Comparison of ENCODE assay signal across 13 mouse cellular contexts in genomic region chr12:55486923-55487674, GRCm38 (mm10). TPM values are rescaled to one million over a fixed set of nuclear protein-coding genes. Genes with fewer than 3 reads are reported as not detected.
DNase-seq lines count a peak whose midpoint lies in the region; ATAC-seq and TF ChIP-seq lines count a peak whose summit lies in the region.
"Had no signal": no experiment of that assay in that cellular context is flagged by ENCODE, and none has a peak within 500 bp of the region (broad histone marks: within the 10 kb centered on the region; RNA-seq: fewer than 3 reads in every experiment).

No protein-coding gene starts in this region.

- H3K9ac ChIP-seq in heart, embryonic 12.5 days = no peak overlapping the region
- H3K9ac ChIP-seq in liver, postnatal 0 days (replicated peaks) = no peak overlapping the region
- no peak overlapping the region for H3K9ac ChIP-seq in liver, embryonic 11.5 days (ENCODE audit: low read depth, low read length)

- H3K4me3 ChIP-seq in heart, embryonic 12.5 days = no peak overlapping the region
- H3K4me3 ChIP-seq in liver, postnatal 0 days (ENCODE audit: low read depth, low read length) = no peak overlapping the region
- no peak overlapping the region for H3K4me3 ChIP-seq in liver, embryonic 11.5 days (ENCODE audit: low read depth, low read length)
- H3K4me3 ChIP-seq in brown adipose tissue, adult 24 weeks (ENCODE audit: insufficient read depth, low read depth, low read length) = no peak overlapping the region
- H3K4me3 ChIP-seq: midbrain, embryonic 10.5 days had no signal

- H3K36me3 ChIP-seq in heart, embryonic 12.5 days = peaks cover 50% of the 10 kb centered on the region
- peaks cover 43% of the 10 kb centered on the region for H3K36me3 ChIP-seq in liver, postnatal 0 days (replicated peaks; ENCODE audit: insufficient read depth, low read length)
- peaks cover 7% of the 10 kb centered on the region; the same call in 1 of the 2 replicates for H3K36me3 ChIP-seq in liver, embryonic 11.5 days (ENCODE audit: control insufficient read depth, insufficient read depth, low read length)

- H3K27ac ChIP-seq in heart, embryonic 12.5 days (ENCODE audit: poor library complexity, severe bottlenecking) = no peak overlapping the region
- peak overlapping the region; percentile 77; the same call in 1 of the 2 replicates for H3K27ac ChIP-seq in liver, postnatal 0 days (ENCODE audit: low read depth)
- no peak overlapping the region for H3K27ac ChIP-seq in liver, embryonic 11.5 days (ENCODE audit: low read depth, low read length)
- peak overlapping the region; percentile 80 for H3K27ac ChIP-seq in brown adipose tissue, adult 24 weeks (replicated peaks; ENCODE audit: low read depth, low read length)
- H3K27ac ChIP-seq: midbrain, embryonic 10.5 days had no signal

- H3K9me3 ChIP-seq in heart, embryonic 12.5 days (replicated peaks) = no peaks in the 10 kb centered on the region
- no peaks in the 10 kb centered on the region for H3K9me3 ChIP-seq in liver, postnatal 0 days (ENCODE audit: low read length)
- no peaks in the 10 kb centered on the region for H3K9me3 ChIP-seq in liver, embryonic 11.5 days (ENCODE audit: control insufficient read depth, low read length)
- H3K9me3 ChIP-seq: midbrain, embryonic 10.5 days had no signal

- ATAC-seq in heart, embryonic 12.5 days (ENCODE audit: insufficient number of reproducible peaks, low FRiP score) = no peak
- ATAC-seq in liver, postnatal 0 days = no peak
- ATAC-seq in liver, embryonic 11.5 days (replicated peaks; ENCODE audit: low FRiP score) = no peak
- ATAC-seq: activated CD4-positive, CD25-positive, alpha-beta regulatory T cell, adult 4 months had no signal

- WGBS in heart, embryonic 12.5 days = 66% methylated on average over 18 of the region's 18 CpGs
- 65% methylated on average over 18 of the region's 18 CpGs for WGBS in liver, postnatal 0 days (ENCODE audit: insufficient replicate concordance)
- WGBS in liver, embryonic 11.5 days = 70% methylated on average over 18 of the region's 18 CpGs

- TF ChIP-seq EP300 in liver, postnatal 0 days (IDR thresholded peaks at IDR 0.05; ENCODE audit: low read depth) = no peak

- no peaks in the 10 kb centered on the region for H3K27me3 ChIP-seq in heart, embryonic 12.5 days (replicated peaks)
- no peaks in the 10 kb centered on the region for H3K27me3 ChIP-seq in liver, postnatal 0 days (ENCODE audit: insufficient read depth, low read length)
- H3K27me3 ChIP-seq in liver, embryonic 11.5 days (replicated peaks; ENCODE audit: control insufficient read depth, insufficient read depth, low read length) = no peaks in the 10 kb centered on the region

- no peak overlapping the region for H3K4me2 ChIP-seq in heart, embryonic 12.5 days
- H3K4me2 ChIP-seq in liver, postnatal 0 days (ENCODE audit: low read depth, low read length) = no peak overlapping the region
- no peak overlapping the region for H3K4me2 ChIP-seq in liver, embryonic 11.5 days

- peaks cover 14% of the 10 kb centered on the region for H3K4me1 ChIP-seq in heart, embryonic 12.5 days (replicated peaks)
- peaks cover 23% of the 10 kb centered on the region for H3K4me1 ChIP-seq in liver, postnatal 0 days (ENCODE audit: insufficient read depth)
- H3K4me1 ChIP-seq in liver, embryonic 11.5 days (replicated peaks; ENCODE audit: control insufficient read depth, insufficient read depth, low read length) = peaks cover 8% of the 10 kb centered on the region
- peaks cover 28% of the 10 kb centered on the region for H3K4me1 ChIP-seq in brown adipose tissue, adult 24 weeks (ENCODE audit: control insufficient read depth, insufficient read depth, insufficient read length, low read length)

- no peak for TF ChIP-seq CTCF in liver, postnatal 0 days (IDR thresholded peaks at IDR 0.05; ENCODE audit: low read depth)

- peak; percentile 36 to 53 for DNase-seq in heart, adult 18-20 months
- no peak for DNase-seq in liver, postnatal 0 days
- DNase-seq in liver, embryonic 11.5 days (ENCODE audit: low spot score) = no peak
- DNase-seq in kidney, postnatal 36 days = peak; percentile 40 to 70
- no peak for DNase-seq in adrenal gland, adult 8-10 months
- no peak for DNase-seq in frontal cortex, postnatal 10 days (ENCODE audit: low spot score in 2 of 2)
- DNase-seq: cerebellum, adult 9-11 months; gastrocnemius, postnatal 14 days; right cerebral cortex, postnatal 4 days had no signal

RNA-seq across cellular contexts. Expression of gene Nfkbia, which starts 5.3 kb away (rescaled TPM):
- 10 to 100 TPM; 59.5 to 74.3 TPM for total RNA-seq in heart, adult 18-20 months (2021)
- 38.8 and 45.0 TPM in 2 replicates for polyA plus RNA-seq in heart, embryonic 12.5 days (2016; fragmentation: Nextera tagmentation; extraction: Ambion mirVana)
- polyA plus RNA-seq in liver, postnatal 0 days (2015; fragmentation: Nextera tagmentation; extraction: Ambion mirVana) = 27.9 and 38.5 TPM in 2 replicates
- polyA plus RNA-seq in liver, embryonic 11.5 days (2014; fragmentation: Nextera tagmentation; extraction: Ambion mirVana) = 25.8 TPM in 2 replicates
- 29.4 and 35.2 TPM in 2 replicates for polyA plus RNA-seq in brown adipose tissue, adult 24 weeks (2012; ENCODE audit: insufficient read depth, insufficient read length, missing spikeins)
- 10 to 100 TPM; 76.2 to 98.5 (median 86.4) TPM for total RNA-seq in adrenal gland, adult 8-10 months (2022)

Comparison
In these comparisons a context has a peak if more than half of its experiments do, and no peak if none do; other contexts are left out.
1. H3K27ac ChIP-seq: peak in liver, postnatal 0 days (single experiment) and brown adipose tissue, adult 24 weeks (single experiment); none in heart, embryonic 12.5 days (single experiment) and liver, embryonic 11.5 days (single experiment).
2. DNase-seq: peak in heart, adult 18-20 months (2 of 2) and kidney, postnatal 36 days (2 of 2); none in liver, postnatal 0 days (single experiment), liver, embryonic 11.5 days (single experiment), adrenal gland, adult 8-10 months (single experiment) and frontal cortex, postnatal 10 days (0 of 2).